Mouse (Mus musculus): ENCODE data around the gene B3gat2.

DNA sequence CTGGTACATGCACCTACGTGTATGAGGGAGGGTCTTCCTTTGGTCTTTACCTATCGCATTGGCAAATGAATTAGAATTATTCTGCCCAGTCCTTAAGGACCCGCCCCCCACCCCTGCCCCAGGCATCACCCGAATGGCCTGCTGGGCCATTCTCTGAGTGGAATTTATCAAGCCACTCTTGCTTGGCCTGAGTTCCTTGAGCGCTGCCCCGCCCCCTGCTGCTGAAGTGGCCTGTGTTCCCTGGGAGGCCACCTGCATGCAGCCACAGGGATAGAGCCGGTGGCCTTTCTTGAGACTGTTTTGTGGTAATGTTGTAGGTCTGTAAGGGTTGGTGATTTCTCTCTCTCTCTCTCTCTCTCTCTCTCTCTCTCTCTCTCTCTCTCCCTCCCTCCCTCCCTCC is 2.2 kb downstream of the B3gat2 start:
- TF ChIP-seq CHD2 (IDR thresholded peaks at IDR 0.05; ENCODE audit: low read length) (no peak), EP300 (IDR thresholded peaks at IDR 0.05; ENCODE audit: low read length) (no peak), NRF1 (IDR thresholded peaks at IDR 0.05; ENCODE audit: low read depth, low read length) (no peak), CTCF (conservative IDR thresholded peaks at IDR 0.05 in 1 of 2, IDR thresholded peaks at IDR 0.05 in 1 of 2; ENCODE audit: low read depth in 2 of 2, low read length in 2 of 2) (no peak), HCFC1 (IDR thresholded peaks at IDR 0.05; ENCODE audit: low read depth, low read length) (no peak)

Data from CH12.LX (cell line).